Mouse (Mus musculus) neural tube, embryonic 10.5 days (tissue): ENCODE results near the gene Zfp819.
"Not testable (repeated sequence)": the region's sequence is repeated elsewhere in the genome, so short reads cannot be mapped to it uniquely, and the experiment has no call there.

Experiments used
- DNase-seq: peaks from one replicate; pipeline ENCODE4 v3.0.0-alpha.2; 2017; ENCODE audit warnings: low spot score; ENCODE audit errors: extremely low spot score

Zfp819 gene

GRCm38 (mm10) chr7:43642587-43642986 lies 35.6 kb downstream of the Zfp819 start:
- no peak for DNase-seq

GRCm38 (mm10) chr7:43643046-43643652 lies 36.2 kb downstream of the Zfp819 start:
- DNase-seq: no peak

GRCm38 (mm10) chr7:43652683-43653082 lies 45.7 kb downstream of the Zfp819 start:
- DNase-seq: no peak

GRCm38 (mm10) chr7:43654519-43654918 lies 47.5 kb downstream of the Zfp819 start:
- no peak for DNase-seq

- DNase-seq: no peak
These were observed 49.3 kb downstream of the Zfp819 start for GRCm38 (mm10) chr7:43656232-43656631.

GRCm38 (mm10) chr7:43660002-43660401 lies 53.0 kb downstream of the Zfp819 start, which contains the start of gene Siglece:
Gene Siglece, minus strand, starts transcription at chr7:43660161.
- no peak for DNase-seq

GRCm38 (mm10) chr7:43662804-43663203 lies 55.8 kb downstream of the Zfp819 start:
- no peak for DNase-seq

- DNase-seq: not testable (repeated sequence)
These were observed 60.3 kb downstream of the Zfp819 start for GRCm38 (mm10) chr7:43667221-43667620.
